Mouse (Mus musculus) limb, embryonic 13.5 days (tissue): ENCODE results near the gene Trpm6. TPM values are rescaled to one million over a fixed set of nuclear protein-coding genes. Genes with fewer than 3 reads are reported as not detected.
"Not testable (repeated sequence)": the region's sequence is repeated elsewhere in the genome, so short reads cannot be mapped to it uniquely, and the experiment has no call there.

Source experiments
- ATAC-seq: fragments of 200-750 bp; cut with Nextera tagmentation; 2 replicates; pipeline ENCODE4 v1.8.0; 2017; ENCODE audit warnings: low read depth, moderate number of reproducible peaks, moderate TSS enrichment; ENCODE audit not compliant: low FRiP score
- H3K27ac ChIP-seq: fragments of 300-500 bp; sonication (generic); 2 replicates; pipeline ENCODE4 v1.5.1; 2015; ENCODE audit warnings: inconsistent platforms, mild to moderate bottlenecking, moderate library complexity
- H3K27me3 ChIP-seq: fragments of 300-500 bp; sonication (generic); 2 replicates; pipeline ENCODE4 v1.6.1; 2015; ENCODE audit warnings: mild to moderate bottlenecking, inconsistent platforms
- H3K36me3 ChIP-seq: fragments of 300-500 bp; sonication (generic); 2 replicates; pipeline ENCODE4 v1.6.1; 2015; ENCODE audit warnings: inconsistent platforms, mild to moderate bottlenecking, moderate library complexity
- H3K4me1 ChIP-seq: fragments of 300-500 bp; sonication (generic); 2 replicates; pipeline ENCODE4 v1.6.1; 2015; ENCODE audit warnings: inconsistent platforms
- H3K4me2 ChIP-seq: fragments of 300-500 bp; sonication (generic); replicated peaks from 2 replicates; pipeline ENCODE4 v1.6.1; 2015; ENCODE audit warnings: inconsistent platforms, mild to moderate bottlenecking, moderate library complexity
- H3K4me3 ChIP-seq: fragments of 300-500 bp; sonication (generic); 2 replicates; pipeline ENCODE4 v1.5.1; 2015; ENCODE audit warnings: moderate library complexity, mild to moderate bottlenecking, inconsistent platforms
- H3K9ac ChIP-seq: fragments of 300-500 bp; sonication (generic); 2 replicates; pipeline ENCODE4 v1.6.1; 2015; ENCODE audit warnings: mild to moderate bottlenecking, inconsistent platforms
- H3K9me3 ChIP-seq: fragments of 300-500 bp; sonication (generic); 2 replicates; pipeline ENCODE4 v1.6.1; 2016; ENCODE audit warnings: inconsistent platforms
- WGBS: fragments of 180-500 bp; shearing (Covaris S2); methylation state at CpG from one replicate; pipeline ENCODE4 v1.1.7; 2015; 5-methylcytosine and 5-hydroxymethylcytosine counted together
- polyA plus RNA-seq: library from polyadenylated mRNA; unstranded; fragments of >200 nt; fragmentation: Nextera tagmentation; extraction: Ambion mirVana; gene quantifications from 2 replicates; pipeline ENCODE4 v1.2.1, GENCODE M21; 2015

Gene Trpm6
- polyA plus RNA-seq, result 0.38 and 0.39 TPM in 2 replicates

GRCm38 (mm10) chr19:18749598-18750339, at the start of gene Trpm6:
Gene Trpm6 (plus strand): TSS chr19:18749983.
- H3K9me3 ChIP-seq, result no peaks in the 10 kb centered on the region
- 5% methylated on average over 41 of the region's 41 CpGs for WGBS
- H3K4me1 ChIP-seq, result peaks cover 12% of the 10 kb centered on the region
- peak within 1 kb of the TSS; percentile 87 for H3K4me2 ChIP-seq
- no peak within 1 kb of the TSS for H3K27ac ChIP-seq
- peaks cover 18% of the 10 kb centered on the region for H3K27me3 ChIP-seq
- peak within 1 kb of the TSS; percentile 48 for H3K4me3 ChIP-seq
- H3K9ac ChIP-seq, result peak within 1 kb of the TSS; percentile 65
- H3K36me3 ChIP-seq, result no peaks in the 10 kb centered on the region
- ATAC-seq, result peak; percentile 48

GRCm38 (mm10) chr19:18708101-18708500, 41.7 kb upstream of the Trpm6 start:
- Histone ChIP-seq H3K4me1 (no peaks in the 10 kb centered on the region), H3K4me2 (no peak overlapping the region), H3K9ac (no peak overlapping the region), H3K4me3 (no peak overlapping the region), H3K27me3 (no peaks in the 10 kb centered on the region), H3K36me3 (peaks cover 4% of the 10 kb centered on the region; the same call in 1 of the 2 replicates), H3K9me3 (no peaks in the 10 kb centered on the region), H3K27ac (no peak overlapping the region)
- no peak for ATAC-seq

GRCm38 (mm10) chr19:18710903-18711302, 38.9 kb upstream of the Trpm6 start:
- Histone ChIP-seq H3K9me3 (no peaks in the 10 kb centered on the region), H3K4me1 (peaks cover 19% of the 10 kb centered on the region), H3K27me3 (no peaks in the 10 kb centered on the region), H3K4me3 (no peak overlapping the region), H3K27ac (no peak overlapping the region), H3K9ac (no peak overlapping the region), H3K36me3 (peaks cover 4% of the 10 kb centered on the region; the same call in 1 of the 2 replicates), H3K4me2 (no peak overlapping the region)
- WGBS, result 82% methylated on average over 6 of the region's 6 CpGs
- ATAC-seq, result no peak

GRCm38 (mm10) chr19:18711589-18711988, 38.2 kb upstream of the Trpm6 start:
- Histone ChIP-seq H3K27me3 (no peaks in the 10 kb centered on the region), H3K9ac (no peak overlapping the region), H3K4me3 (no peak overlapping the region), H3K27ac (no peak overlapping the region), H3K4me2 (no peak overlapping the region), H3K36me3 (peaks cover 4% of the 10 kb centered on the region; the same call in 1 of the 2 replicates), H3K9me3 (no peaks in the 10 kb centered on the region), H3K4me1 (peaks cover 19% of the 10 kb centered on the region)
- 93% methylated on average over 9 of the region's 9 CpGs for WGBS
- ATAC-seq, result no peak

- Histone ChIP-seq H3K9ac (peak overlapping the region; percentile 94), H3K27me3 (no peaks in the 10 kb centered on the region), H3K9me3 (no peaks in the 10 kb centered on the region), H3K4me3 (peak overlapping the region; percentile 98), H3K4me2 (peak overlapping the region; percentile 89), H3K27ac (peak overlapping the region; percentile 90), H3K4me1 (peaks cover 19% of the 10 kb centered on the region), H3K36me3 (peaks cover 4% of the 10 kb centered on the region)
- WGBS, result 58% methylated on average over 16 of the region's 16 CpGs
- ATAC-seq, result no peak
Observed at GRCm38 (mm10) chr19:18712153-18712865, 37.5 kb upstream of the Trpm6 start.

- WGBS, result under 1% methylated on average over 47 of the region's 49 CpGs
- peaks cover 19% of the 10 kb centered on the region for H3K4me1 ChIP-seq
- H3K27ac ChIP-seq, result peak within 1 kb of the TSS; percentile 90
- peak within 1 kb of the TSS; percentile 89 for H3K4me2 ChIP-seq
- peaks cover 8% of the 10 kb centered on the region for H3K36me3 ChIP-seq
- peak; percentile 98 for ATAC-seq
- peak within 1 kb of the TSS; percentile 98 for H3K4me3 ChIP-seq
- H3K9ac ChIP-seq, result peak within 1 kb of the TSS; percentile 94
- H3K9me3 ChIP-seq, result no peaks in the 10 kb centered on the region
- H3K27me3 ChIP-seq, result no peaks in the 10 kb centered on the region
Observed at GRCm38 (mm10) chr19:18712866-18713300, 36.9 kb upstream of the Trpm6 start, which contains the start of gene D030056L22Rik. Gene D030056L22Rik (plus strand): TSS chr19:18713193.

GRCm38 (mm10) chr19:18713357-18713756, 36.4 kb upstream of the Trpm6 start:
- ATAC-seq, result peak; percentile 82
- H3K9me3 ChIP-seq, H3K27me3 ChIP-seq: not testable (repeated sequence)
- under 1% methylated on average over 45 of the region's 46 CpGs for WGBS
- H3K27ac ChIP-seq, result peak overlapping the region; percentile 44; the same call in 1 of the 2 replicates
- H3K4me2 ChIP-seq, result peak overlapping the region; percentile 89
- H3K4me3 ChIP-seq, result peak overlapping the region; percentile 98
- peaks cover 19% of the 10 kb centered on the region for H3K4me1 ChIP-seq
- H3K9ac ChIP-seq, result peak overlapping the region; percentile 94
- peaks cover 12% of the 10 kb centered on the region for H3K36me3 ChIP-seq

GRCm38 (mm10) chr19:18716374-18716773, 33.4 kb upstream of the Trpm6 start:
- H3K4me2 ChIP-seq, result no peak overlapping the region
- no peak overlapping the region for H3K4me3 ChIP-seq
- no peak overlapping the region for H3K9ac ChIP-seq
- H3K36me3 ChIP-seq, result peaks cover 21% of the 10 kb centered on the region
- ATAC-seq, result no peak
- 21% methylated on average over 1 of the region's 1 CpGs for WGBS
- H3K9me3 ChIP-seq, result no peaks in the 10 kb centered on the region
- peaks cover 19% of the 10 kb centered on the region for H3K4me1 ChIP-seq
- no peak overlapping the region for H3K27ac ChIP-seq
- no peaks in the 10 kb centered on the region for H3K27me3 ChIP-seq

GRCm38 (mm10) chr19:18720337-18720736, 29.4 kb upstream of the Trpm6 start:
- 90% methylated on average over 3 of the region's 3 CpGs for WGBS
- Histone ChIP-seq H3K4me3 (no peak overlapping the region), H3K4me1 (peaks cover 6% of the 10 kb centered on the region), H3K9me3 (no peaks in the 10 kb centered on the region), H3K27ac (no peak overlapping the region), H3K9ac (no peak overlapping the region), H3K27me3 (no peaks in the 10 kb centered on the region), H3K4me2 (no peak overlapping the region), H3K36me3 (peaks cover 21% of the 10 kb centered on the region)
- ATAC-seq, result no peak

- Histone ChIP-seq H3K27me3 (no peaks in the 10 kb centered on the region), H3K4me3 (no peak overlapping the region), H3K27ac (no peak overlapping the region), H3K36me3 (no peaks in the 10 kb centered on the region), H3K4me2 (no peak overlapping the region), H3K9me3 (no peaks in the 10 kb centered on the region), H3K9ac (no peak overlapping the region), H3K4me1 (no peaks in the 10 kb centered on the region)
- ATAC-seq, result no peak
- WGBS, result 89% methylated on average over 2 of the region's 2 CpGs
Observed at GRCm38 (mm10) chr19:18725186-18725585, 24.6 kb upstream of the Trpm6 start.

GRCm38 (mm10) chr19:18730255-18730654, 19.5 kb upstream of the Trpm6 start:
- Histone ChIP-seq H3K27me3 (no peaks in the 10 kb centered on the region), H3K27ac (no peak overlapping the region), H3K4me2 (no peak overlapping the region), H3K4me3 (no peak overlapping the region), H3K9ac (no peak overlapping the region), H3K9me3 (no peaks in the 10 kb centered on the region), H3K4me1 (0 out of 2 replicates have a peak, but pooled peaks cover 10% of the 10 kb centered on the region), H3K36me3 (no peaks in the 10 kb centered on the region)
- WGBS, result 66% methylated on average over 7 of the region's 7 CpGs
- ATAC-seq, result no peak

- 0 out of 2 replicates have a peak, but pooled peaks cover 10% of the 10 kb centered on the region for H3K4me1 ChIP-seq
- WGBS, result 16% methylated on average over 7 of the region's 7 CpGs
- no peak overlapping the region for H3K9ac ChIP-seq
- H3K4me3 ChIP-seq, result no peak overlapping the region
- H3K4me2 ChIP-seq, result no peak overlapping the region
- H3K36me3 ChIP-seq, result no peaks in the 10 kb centered on the region
- no peaks in the 10 kb centered on the region for H3K9me3 ChIP-seq
- no peak overlapping the region for H3K27ac ChIP-seq
- H3K27me3 ChIP-seq, result no peaks in the 10 kb centered on the region
- ATAC-seq, result no peak
Observed at GRCm38 (mm10) chr19:18731077-18731476, 18.7 kb upstream of the Trpm6 start.
